Mouse (Mus musculus) hindbrain, embryonic 14.5 days (tissue): ENCODE measurements around the gene Lin7a. TPM values are rescaled to one million over a fixed set of nuclear protein-coding genes. Genes with fewer than 3 reads are reported as not detected.

Experiments used
- ATAC-seq: fragments of 200-750 bp; cut with Nextera tagmentation; 2 replicates; pipeline ENCODE4 v1.8.0; 2017; ENCODE audit warnings: moderate number of reproducible peaks, mild to moderate bottlenecking, moderate TSS enrichment, moderate library complexity; ENCODE audit not compliant: low FRiP score
- DNase-seq: peaks from one replicate; pipeline ENCODE4 v3.0.0-alpha.2; 2015; ENCODE audit warnings: low spot score
- H3K27ac ChIP-seq: fragments of 300-500 bp; sonication (generic); 2 replicates; pipeline ENCODE4 v1.5.1; 2014; ENCODE audit warnings: mild to moderate bottlenecking, moderate library complexity
- H3K27me3 ChIP-seq: fragments of 300-500 bp; sonication (generic); 2 replicates; pipeline ENCODE4 v1.6.1; 2014; ENCODE audit warnings: mild to moderate bottlenecking, low read length, mixed read lengths; ENCODE audit not compliant: control insufficient read depth, insufficient read depth
- H3K36me3 ChIP-seq: fragments of 300-500 bp; sonication (generic); replicated peaks from 2 replicates; pipeline ENCODE4 v1.6.1; 2014; ENCODE audit not compliant: control insufficient read depth, insufficient read depth
- H3K4me1 ChIP-seq: fragments of 300-500 bp; sonication (generic); replicated peaks from 2 replicates; pipeline ENCODE4 v1.6.1; 2014; ENCODE audit warnings: antibody characterized with exemption, low read length, mixed read lengths; ENCODE audit not compliant: control insufficient read depth, insufficient read depth
- H3K4me2 ChIP-seq: fragments of 300-500 bp; sonication (generic); replicated peaks from 2 replicates; pipeline ENCODE4 v1.6.1; 2014; ENCODE audit warnings: mild to moderate bottlenecking, moderate library complexity
- H3K4me3 ChIP-seq: fragments of 300-500 bp; sonication (generic); replicated peaks from 2 replicates; pipeline ENCODE4 v1.5.1; 2014; ENCODE audit warnings: mild to moderate bottlenecking, low read length
- H3K9ac ChIP-seq: fragments of 300-500 bp; sonication (generic); 2 replicates; pipeline ENCODE4 v1.6.1; 2014
- H3K9me3 ChIP-seq: fragments of 300-500 bp; sonication (generic); 2 replicates; pipeline ENCODE4 v1.6.1; 2016; ENCODE audit warnings: low read length; ENCODE audit not compliant: control insufficient read depth
- whole genome bisulfite sequencing: fragments of 180-500 bp; shearing (Covaris S2); extraction: QIAGEN DNeasy Blood & Tissue Kit; methylation state at CpG from one replicate; pipeline ENCODE4 v1.1.7; 2014; 5-methylcytosine and 5-hydroxymethylcytosine counted together
- polyA plus RNA-seq: library from polyadenylated mRNA; unstranded; fragments of >200 nt; fragmentation: Nextera tagmentation; extraction: Ambion mirVana; gene quantifications from 2 replicates; pipeline ENCODE4 v1.2.1, GENCODE M21; 2014

Lin7a gene
- polyA plus RNA-seq, 1 experiment from 2014 or later, result 36.2 TPM

DNA sequence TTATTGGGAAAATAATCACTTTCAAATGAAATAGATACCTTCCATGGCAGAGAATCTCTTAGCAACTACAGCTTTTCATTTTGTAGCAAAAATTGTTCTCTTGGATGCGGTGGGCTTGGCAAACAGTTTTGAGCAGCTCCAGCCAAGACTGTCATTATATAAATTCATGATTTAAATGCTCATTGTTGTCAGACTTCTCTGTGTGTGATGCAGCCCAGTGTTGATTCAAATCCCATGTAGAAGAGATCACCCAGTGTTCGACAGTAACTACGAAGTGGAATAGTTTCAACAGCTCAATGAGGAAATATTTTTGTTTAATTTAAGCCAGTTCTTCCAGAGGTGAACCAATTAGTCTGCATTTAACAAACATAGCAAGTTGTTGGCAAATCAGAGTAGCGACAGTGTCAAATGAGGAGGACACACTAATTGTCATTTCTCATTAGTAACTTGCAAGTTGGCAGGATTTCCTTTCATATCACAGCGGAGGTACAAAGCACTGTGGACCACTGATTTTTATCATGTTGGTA is 39.5 kb downstream of the Lin7a start:
- ATAC-seq, result no peak
- Histone ChIP-seq H3K27me3 (no peaks in the 10 kb centered on the region), H3K9me3 (no peaks in the 10 kb centered on the region), H3K4me2 (no peak overlapping the region), H3K36me3 (no peaks in the 10 kb centered on the region), H3K4me3 (no peak overlapping the region), H3K9ac (no peak overlapping the region), H3K4me1 (no peaks in the 10 kb centered on the region), H3K27ac (no peak overlapping the region)
- 75% methylated on average over 5 of the region's 5 CpGs for WGBS
- no peak for DNase-seq

DNA sequence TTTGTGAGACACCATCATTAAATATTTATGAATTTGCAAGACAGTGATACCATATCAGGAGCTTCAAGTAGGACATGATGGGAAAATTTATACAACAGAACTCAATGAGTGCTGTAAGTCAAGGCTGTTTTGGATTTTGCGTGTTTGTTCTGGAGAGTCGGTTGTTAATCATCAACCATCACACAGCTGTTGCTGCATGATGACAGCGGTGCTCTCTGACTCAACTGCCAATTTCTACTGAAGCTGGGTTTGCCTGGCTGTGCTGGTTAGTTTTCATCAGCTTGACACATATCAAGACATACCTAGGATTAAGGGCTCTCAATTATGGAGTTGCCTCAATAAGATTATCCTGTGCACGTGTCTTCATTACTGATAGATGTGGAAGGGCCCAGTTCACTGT is 41.1 kb downstream of the Lin7a start:
- Histone ChIP-seq H3K4me2 (no peak overlapping the region), H3K4me3 (no peak overlapping the region), H3K4me1 (no peaks in the 10 kb centered on the region), H3K36me3 (no peaks in the 10 kb centered on the region), H3K27ac (no peak overlapping the region), H3K9me3 (no peaks in the 10 kb centered on the region), H3K27me3 (no peaks in the 10 kb centered on the region), H3K9ac (no peak overlapping the region)
- 97% methylated on average over 4 of the region's 4 CpGs for WGBS
- no peak for ATAC-seq
- DNase-seq, result no peak

- ATAC-seq (no peak), DNase-seq (no peak)
- Histone ChIP-seq H3K9ac (no peak overlapping the region), H3K36me3 (no peaks in the 10 kb centered on the region), H3K27me3 (no peaks in the 10 kb centered on the region), H3K4me3 (no peak overlapping the region), H3K4me2 (no peak overlapping the region), H3K9me3 (no peaks in the 10 kb centered on the region), H3K27ac (no peak overlapping the region), H3K4me1 (no peaks in the 10 kb centered on the region)
- WGBS, result 46% methylated on average over 3 of the region's 3 CpGs
These were observed 41.9 kb downstream of the Lin7a start for GRCm38 (mm10) chr10:107313395-107313794.

DNA sequence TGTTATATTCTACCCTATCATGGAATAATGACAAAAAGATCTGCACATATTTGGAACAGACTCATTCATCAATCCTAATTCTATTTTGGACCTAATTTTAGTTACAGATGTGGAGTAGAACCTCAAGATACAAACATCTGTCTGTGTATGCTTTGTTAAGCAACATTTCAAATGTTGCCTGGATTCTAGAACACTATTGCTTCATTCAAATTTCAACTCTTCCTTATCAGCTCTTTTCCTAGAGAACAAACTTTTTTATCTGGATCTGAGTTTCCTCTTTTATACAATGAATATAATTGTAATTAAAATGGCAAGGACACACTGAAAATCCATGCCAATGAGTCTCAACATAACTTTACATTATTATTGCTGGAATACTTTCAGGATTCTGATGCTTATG is 43.8 kb downstream of the Lin7a start:
- no peaks in the 10 kb centered on the region for H3K4me1 ChIP-seq
- no peak overlapping the region for H3K9ac ChIP-seq
- H3K4me3 ChIP-seq, result no peak overlapping the region
- no peaks in the 10 kb centered on the region for H3K36me3 ChIP-seq
- H3K9me3 ChIP-seq, result no peaks in the 10 kb centered on the region
- no peak for ATAC-seq
- H3K27me3 ChIP-seq, result no peaks in the 10 kb centered on the region
- no peak overlapping the region for H3K27ac ChIP-seq
- H3K4me2 ChIP-seq, result no peak overlapping the region
- no peak for DNase-seq

DNA sequence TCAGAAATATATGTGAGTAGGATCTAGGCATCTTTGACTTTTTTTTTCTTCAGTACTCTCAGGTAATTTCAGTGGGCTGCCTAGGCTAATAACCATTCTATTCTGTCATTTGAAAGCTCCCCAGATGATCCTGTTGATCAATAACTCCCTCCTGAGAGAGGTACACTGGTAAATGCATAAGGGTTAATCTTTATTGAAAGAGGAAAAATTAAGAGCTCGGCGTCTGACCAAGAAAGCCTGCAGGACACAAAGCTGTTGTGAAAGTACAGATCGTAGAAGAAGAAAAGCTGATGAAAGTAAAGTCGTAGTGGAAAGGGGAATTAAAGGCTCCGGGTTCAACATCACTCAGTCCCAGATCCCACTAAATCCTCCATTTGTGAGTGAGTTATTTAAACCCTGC is 44.2 kb downstream of the Lin7a start:
- no peaks in the 10 kb centered on the region for H3K9me3 ChIP-seq
- 69% methylated on average over 5 of the region's 5 CpGs for WGBS
- no peak overlapping the region for H3K4me3 ChIP-seq
- H3K27me3 ChIP-seq, result no peaks in the 10 kb centered on the region
- no peaks in the 10 kb centered on the region for H3K4me1 ChIP-seq
- H3K4me2 ChIP-seq, result no peak overlapping the region
- H3K36me3 ChIP-seq, result no peaks in the 10 kb centered on the region
- ATAC-seq (no peak), DNase-seq (no peak)
- no peak overlapping the region for H3K27ac ChIP-seq
- no peak overlapping the region for H3K9ac ChIP-seq

DNA sequence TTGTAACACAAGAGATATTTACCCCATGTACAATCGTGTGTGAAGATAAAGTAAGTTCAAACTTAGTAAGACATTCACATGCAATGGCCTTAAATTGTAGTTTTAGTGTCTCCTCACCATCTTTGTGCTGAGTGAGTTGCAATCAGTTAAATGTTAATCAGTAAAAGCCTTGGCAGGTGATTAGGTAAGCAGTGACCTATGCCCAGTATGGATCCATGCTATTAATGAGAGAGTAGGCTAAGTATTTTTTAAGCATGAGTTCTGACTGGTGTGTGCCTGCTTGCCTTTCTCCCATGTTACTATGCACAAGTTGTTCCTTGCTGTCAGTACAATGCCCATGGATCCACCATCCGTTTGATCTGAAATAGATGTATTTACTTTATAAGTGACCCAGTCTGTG is 44.6 kb downstream of the Lin7a start:
- Histone ChIP-seq H3K36me3 (no peaks in the 10 kb centered on the region), H3K27ac (no peak overlapping the region), H3K4me1 (no peaks in the 10 kb centered on the region), H3K9me3 (no peaks in the 10 kb centered on the region), H3K4me3 (no peak overlapping the region), H3K9ac (no peak overlapping the region), H3K4me2 (no peak overlapping the region), H3K27me3 (no peaks in the 10 kb centered on the region)
- WGBS, result 79% methylated on average over 2 of the region's 2 CpGs
- no peak for ATAC-seq
- DNase-seq, result no peak

DNA sequence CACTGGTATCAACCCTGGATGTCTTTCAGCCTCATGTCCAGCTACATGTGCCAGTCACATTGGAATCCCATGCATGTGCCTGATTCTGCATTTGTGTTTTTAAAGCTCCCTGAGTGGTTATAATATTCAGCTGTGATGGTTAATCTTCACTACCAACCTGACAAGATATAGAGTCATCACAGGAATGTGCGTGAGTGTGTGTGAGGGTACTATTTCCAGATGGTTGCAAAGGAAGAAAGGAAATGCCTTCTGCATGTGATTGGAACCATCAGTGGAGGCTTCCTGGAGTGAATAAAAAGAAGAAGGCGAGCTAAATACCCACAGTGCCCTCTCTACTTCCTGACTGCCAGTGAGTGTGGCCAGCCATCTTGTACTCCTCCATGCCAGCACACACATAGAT is 48.2 kb downstream of the Lin7a start:
- DNase-seq (no peak), ATAC-seq (no peak)
- Histone ChIP-seq H3K9me3 (no peaks in the 10 kb centered on the region), H3K36me3 (no peaks in the 10 kb centered on the region), H3K4me1 (no peaks in the 10 kb centered on the region), H3K27ac (no peak overlapping the region), H3K4me3 (no peak overlapping the region), H3K27me3 (no peaks in the 10 kb centered on the region), H3K9ac (no peak overlapping the region), H3K4me2 (no peak overlapping the region)
- 72% methylated on average over 2 of the region's 2 CpGs for WGBS

- Histone ChIP-seq H3K27me3 (no peaks in the 10 kb centered on the region), H3K36me3 (peaks cover 5% of the 10 kb centered on the region; the same call in 1 of the 2 replicates), H3K4me1 (no peaks in the 10 kb centered on the region), H3K27ac (no peak overlapping the region), H3K4me3 (no peak overlapping the region), H3K9ac (no peak overlapping the region), H3K9me3 (no peaks in the 10 kb centered on the region), H3K4me2 (no peak overlapping the region)
- 96% methylated on average over 7 of the region's 7 CpGs for WGBS
- DNase-seq, result no peak
- no peak for ATAC-seq
These were observed 52.4 kb downstream of the Lin7a start for GRCm38 (mm10) chr10:107323865-107324264.

DNA sequence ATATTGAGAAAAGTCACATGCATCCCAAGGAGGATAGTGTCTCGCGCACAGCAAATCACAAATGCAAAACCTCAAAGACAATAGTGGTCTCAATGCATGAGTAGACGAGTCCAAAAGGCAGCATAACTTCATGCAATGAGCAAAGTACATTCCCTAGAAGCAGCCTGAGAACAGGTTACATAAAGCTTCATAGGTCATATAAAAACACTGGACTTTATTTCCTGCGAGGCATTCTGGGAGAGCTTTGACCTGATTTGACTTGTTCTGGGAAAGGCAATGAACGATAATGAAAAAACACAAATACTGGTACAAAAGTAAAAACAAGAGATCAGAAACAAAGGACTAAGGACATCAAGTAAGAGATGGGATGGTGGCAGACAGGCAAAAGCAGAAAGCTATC is 54.1 kb downstream of the Lin7a start:
- DNase-seq (no peak), ATAC-seq (no peak)
- Histone ChIP-seq H3K27ac (no peak overlapping the region), H3K4me1 (no peaks in the 10 kb centered on the region), H3K9ac (no peak overlapping the region), H3K4me3 (no peak overlapping the region), H3K9me3 (no peaks in the 10 kb centered on the region), H3K27me3 (no peaks in the 10 kb centered on the region), H3K4me2 (no peak overlapping the region), H3K36me3 (peaks cover 5% of the 10 kb centered on the region; the same call in 1 of the 2 replicates)
- 89% methylated on average over 5 of the region's 5 CpGs for WGBS

- H3K4me2 ChIP-seq, result no peak overlapping the region
These were observed 68.0 kb downstream of the Lin7a start for GRCm38 (mm10) chr10:107339524-107339923.

More at GRCm38 (mm10) chr10:107339524-107339923, 68.0 kb downstream of the Lin7a start:
- Histone ChIP-seq H3K27ac (no peak overlapping the region), H3K4me3 (no peak overlapping the region), H3K27me3 (no peaks in the 10 kb centered on the region), H3K4me1 (peaks cover 4% of the 10 kb centered on the region; the same call in 1 of the 2 replicates), H3K36me3 (no peaks in the 10 kb centered on the region), H3K9me3 (no peaks in the 10 kb centered on the region), H3K9ac (no peak overlapping the region)
- 92% methylated on average over 3 of the region's 3 CpGs for WGBS
- no peak for ATAC-seq
- DNase-seq, result no peak
